Mouse (Mus musculus): ENCODE results near the gene Col4a3.

Col4a3 gene

GRCm38 (mm10) chr1:82766641-82767040 is 179.9 kb downstream of the Col4a3 start:
- in situ Hi-C loops (cut with MboI, MseI) = no loop called here

DNA sequence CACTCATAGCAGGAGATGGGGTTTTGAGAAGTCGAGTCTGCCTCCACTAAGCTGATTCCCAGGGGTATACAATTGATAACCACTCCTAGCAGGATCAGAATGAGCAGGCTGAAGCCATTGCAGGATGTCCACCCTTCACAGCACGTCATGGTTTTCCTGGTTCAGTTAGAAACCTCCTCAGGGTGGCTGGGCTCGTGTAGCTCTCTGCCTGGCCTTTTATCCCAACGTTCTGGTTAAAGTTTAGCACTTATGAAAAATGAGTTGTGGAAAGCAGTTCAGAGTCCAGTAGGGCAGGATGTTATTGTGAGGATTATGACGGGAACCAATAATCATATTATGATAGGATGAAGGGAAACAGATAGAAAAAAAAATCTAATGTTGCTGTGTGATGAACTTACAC is 181.5 kb downstream of the Col4a3 start, which contains the start of gene Tm4sf20:
Gene Tm4sf20, minus strand, starts transcription at position 193 of the 400 bp plus-strand sequence.
- in situ Hi-C loops (cut with MboI, MseI) = no loop called here

DNA sequence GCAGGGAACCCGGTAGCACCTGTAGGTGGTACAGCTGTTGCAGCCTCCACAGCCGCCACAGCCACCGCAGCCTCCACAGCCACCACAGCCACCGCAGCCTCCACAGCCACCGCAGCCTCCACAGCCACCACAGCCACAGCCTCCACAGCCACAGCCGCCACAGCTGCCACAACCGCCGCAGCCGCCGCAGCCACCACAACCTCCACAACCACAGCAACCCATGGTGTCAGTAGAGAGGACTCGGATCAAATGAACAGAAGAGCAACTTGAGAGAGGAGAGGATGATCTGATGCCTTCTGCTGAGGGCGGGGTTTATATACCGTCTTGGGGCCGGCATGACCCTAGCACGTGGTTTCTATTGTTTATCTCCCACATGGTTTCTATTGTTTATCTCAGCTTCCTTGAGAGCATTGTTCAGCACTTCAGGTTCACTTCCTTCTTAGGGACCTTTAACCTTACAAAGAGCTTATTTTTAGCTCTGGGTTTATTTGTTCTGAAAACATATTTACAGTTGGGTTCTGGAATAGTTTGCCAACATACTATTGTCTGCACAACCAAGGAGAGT is 184.4 kb downstream of the Col4a3 start, which contains the start of gene Gm47791:
Gene Gm47791, minus strand, starts transcription at position 222 of the 565 bp plus-strand sequence.
- in situ Hi-C loops (cut with MboI, MseI) = no loop called here

Measured in T-helper 2 cell (primary cell).